Mouse (Mus musculus) bone marrow macrophage, adult 2 months (primary cell): ENCODE data around the gene Prss36. TPM values are rescaled to one million over a fixed set of nuclear protein-coding genes. Genes with fewer than 3 reads are reported as not detected.

Experiments used
- H3K27ac ChIP-seq: 2 replicates; pipeline ENCODE4 v1.5.1; 2012; ENCODE audit warnings: low read depth, low read length; ENCODE audit not compliant: insufficient read depth
- H3K4me1 ChIP-seq: 2 replicates; pipeline ENCODE4 v1.6.1; 2012; ENCODE audit warnings: low read length; ENCODE audit not compliant: control insufficient read depth, insufficient read depth
- H3K4me3 ChIP-seq: 2 replicates; pipeline ENCODE4 v1.5.1; 2012; ENCODE audit warnings: mild to moderate bottlenecking, low read length, moderate library complexity; ENCODE audit not compliant: insufficient read depth
- CTCF ChIP-seq: IDR thresholded peaks from 2 replicates; pipeline ENCODE4 v1.5.1; 2012; ENCODE audit warnings: low read depth, mild to moderate bottlenecking, low read length, moderate library complexity
- POLR2A ChIP-seq: IDR thresholded peaks from 2 replicates; pipeline ENCODE4 v1.6.1; 2012; ENCODE audit warnings: mild to moderate bottlenecking, low read depth, low read length, borderline replicate concordance
- polyA plus RNA-seq: library from polyadenylated mRNA; stranded (reverse); fragments of >200 nt; gene quantifications from 2 replicates; pipeline ENCODE4 v1.2.4, GENCODE M21; 2012; ENCODE audit not compliant: missing spikeins, insufficient read depth, insufficient read length

Prss36 gene
- polyA plus RNA-seq, 1 experiment, result 2.6 TPM

DNA sequence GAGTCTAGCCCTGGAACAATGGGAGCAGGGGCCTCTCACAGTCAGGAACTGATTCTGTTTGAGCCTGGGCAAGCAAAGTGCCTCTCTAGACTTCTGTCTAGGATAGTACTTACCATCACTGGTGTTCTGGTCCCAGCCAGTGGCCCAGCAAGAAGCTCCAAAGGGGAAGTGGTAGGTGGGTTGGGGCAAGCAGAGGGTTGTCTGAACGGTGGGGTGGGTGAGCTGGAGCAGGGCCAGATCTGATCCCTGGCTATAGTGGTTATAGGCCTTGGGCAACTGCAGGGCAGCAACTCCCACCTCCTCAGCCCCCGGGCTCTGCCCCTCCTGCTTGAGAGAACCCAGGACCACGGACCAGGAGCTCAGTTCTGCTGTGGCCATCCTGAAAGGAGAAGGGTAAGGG, 57.7 kb downstream of the Prss36 start:
- Histone ChIP-seq H3K4me3 (no peak overlapping the region), H3K4me1 (no peaks in the 10 kb centered on the region)
- TF ChIP-seq POLR2A, result no peak
- no peak for TF ChIP-seq CTCF

GRCm38 (mm10) chr7:127887781-127888180, 58.7 kb downstream of the Prss36 start:
- Histone ChIP-seq H3K4me3 (no peak overlapping the region), H3K27ac (no peak overlapping the region), H3K4me1 (no peaks in the 10 kb centered on the region)
- TF ChIP-seq CTCF (no peak), POLR2A (no peak)

More for the DNA sequence above, 57.7 kb downstream of the Prss36 start:
- no peak overlapping the region for H3K27ac ChIP-seq

- Histone ChIP-seq H3K4me3 (no peak overlapping the region), H3K4me1 (no peaks in the 10 kb centered on the region), H3K27ac (no peak overlapping the region)
- no peak for TF ChIP-seq POLR2A
- TF ChIP-seq CTCF, result no peak
Observed at GRCm38 (mm10) chr7:127887191-127887590, 59.3 kb downstream of the Prss36 start.

- TF ChIP-seq POLR2A (no peak), CTCF (no peak)
- no peaks in the 10 kb centered on the region for H3K4me1 ChIP-seq
- H3K27ac ChIP-seq, result no peak overlapping the region
- H3K4me3 ChIP-seq, result no peak overlapping the region
Observed at GRCm38 (mm10) chr7:127886551-127886950, 60.0 kb downstream of the Prss36 start.

GRCm38 (mm10) chr7:127885951-127886350, 60.6 kb downstream of the Prss36 start:
- no peaks in the 10 kb centered on the region for H3K4me1 ChIP-seq
- no peak overlapping the region for H3K27ac ChIP-seq
- no peak for TF ChIP-seq CTCF
- no peak overlapping the region for H3K4me3 ChIP-seq

Other genes with a start within 250 kb of the Prss36 start
- 30.4 and 40.0 TPM in 2 replicates for gene Bcl7c, start 237.8 kb downstream of the Prss36 start, polyA plus RNA-seq
- not detected in 2 replicates for gene Ctf1, start 234.0 kb downstream of the Prss36 start, polyA plus RNA-seq
- not detected in 2 replicates for gene Ctf2, start 214.6 kb downstream of the Prss36 start, polyA plus RNA-seq
- gene Fbxl19, start 202.2 kb downstream of the Prss36 start, polyA plus RNA-seq, result 11.9 and 16.5 TPM in 2 replicates
- gene Orai3, start 176.9 kb downstream of the Prss36 start, polyA plus RNA-seq, result 44.2 and 45.8 TPM in 2 replicates
- 28.2 and 30.1 TPM in 2 replicates for gene Setd1a, start 170.1 kb downstream of the Prss36 start, polyA plus RNA-seq
- gene Gm49388, start 161.1 kb downstream of the Prss36 start, polyA plus RNA-seq, result not detected in 2 replicates
- gene Hsd3b7, start 146.1 kb downstream of the Prss36 start, polyA plus RNA-seq, result 43.4 and 47.9 TPM in 2 replicates
- 152 and 168 TPM in 2 replicates for gene Stx4a, start 122.4 kb downstream of the Prss36 start, polyA plus RNA-seq
- not detected in 2 replicates for gene Stx1b, start 122.2 kb downstream of the Prss36 start, polyA plus RNA-seq
- gene Zfp646, start 70.5 kb downstream of the Prss36 start, polyA plus RNA-seq, result 14.7 and 16.7 TPM in 2 replicates
- 8.0 and 9.8 TPM in 2 replicates for gene Zfp668, start 69.9 kb downstream of the Prss36 start, polyA plus RNA-seq
- gene Prss53, start 55.8 kb downstream of the Prss36 start, polyA plus RNA-seq, result 0.86 and 1.0 TPM in 2 replicates
- gene Gm21974, start 51.3 kb downstream of the Prss36 start, polyA plus RNA-seq, result not detected in 2 replicates
- gene Vkorc1, start 51.1 kb downstream of the Prss36 start, polyA plus RNA-seq, result 93.3 and 116 TPM in 2 replicates
- gene Bckdk, start 42.6 kb downstream of the Prss36 start, polyA plus RNA-seq, result 50.9 and 73.8 TPM in 2 replicates
- 23.7 and 29.1 TPM in 2 replicates for gene Kat8, start 34.2 kb downstream of the Prss36 start, polyA plus RNA-seq
- gene Prss8, start 16.6 kb downstream of the Prss36 start, polyA plus RNA-seq, result not detected in 2 replicates
- 318 and 323 TPM in 2 replicates for gene Fus, start 20.7 kb upstream of the Prss36 start, polyA plus RNA-seq
- gene Pycard, start 47.1 kb upstream of the Prss36 start, polyA plus RNA-seq, result 126 and 140 TPM in 2 replicates
- not detected in 2 replicates for gene Trim72, start 57.2 kb upstream of the Prss36 start, polyA plus RNA-seq
- 515 and 564 TPM in 2 replicates for gene Itgam, start 115.9 kb upstream of the Prss36 start, polyA plus RNA-seq
- 1.7 and 11.3 TPM in 2 replicates for gene Gm49368, start 116.0 kb upstream of the Prss36 start, polyA plus RNA-seq
- gene Itgax, start 182.8 kb upstream of the Prss36 start, polyA plus RNA-seq, result 5.8 and 7.0 TPM in 2 replicates
- 0.52 TPM in 1 of 2 replicates, not detected in the other for gene Itgad, start 207.7 kb upstream of the Prss36 start, polyA plus RNA-seq